In the genomic region with DNA sequence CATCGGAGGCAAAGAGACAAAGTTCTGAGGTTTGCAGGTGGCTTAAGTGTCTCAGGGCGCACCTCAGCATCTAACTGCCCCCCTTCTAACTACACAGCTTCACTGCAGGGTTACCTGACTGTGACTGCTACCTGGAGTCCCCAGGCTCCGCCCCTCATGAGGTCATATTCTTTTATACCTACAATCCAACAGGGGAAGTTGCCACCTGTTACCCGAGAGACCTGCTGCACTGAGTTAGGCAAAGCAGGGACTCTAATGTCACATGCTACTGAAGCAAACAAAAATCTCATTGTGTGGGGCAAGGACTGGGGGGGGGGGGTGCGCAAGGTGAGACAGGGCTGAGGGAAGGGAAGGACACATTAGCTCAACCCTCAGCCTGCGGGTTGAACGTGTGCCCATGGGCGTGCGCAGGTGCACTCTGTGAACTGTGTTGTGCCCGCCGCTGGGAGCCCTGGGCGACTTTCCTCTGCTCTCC, we compare ENCODE assay signal across 14 mouse cellular contexts. TPM values are rescaled to one million over a fixed set of nuclear protein-coding genes. Genes with fewer than 3 reads are reported as not detected.
DNase-seq lines count a peak whose midpoint lies in the region; ATAC-seq and TF ChIP-seq lines count a peak whose summit lies in the region.
"Had no signal": no experiment of that assay in that cellular context is flagged by ENCODE, and none has a peak within 500 bp of the region (broad histone marks: within the 10 kb centered on the region; RNA-seq: fewer than 3 reads in every experiment).

A gene (minus strand): TSS at position 129 of the 475 bp plus-strand sequence.

- intact Hi-C loops in heart, postnatal 25 days (cut with DNase I): no loop called here

- DNase-seq in midbrain, embryonic 14.5 days: no peak
- DNase-seq in large intestine, adult 2 months (ENCODE audit: low read depth, low spot score): peak; percentile 86
- no peak for DNase-seq in right cerebral cortex, postnatal 25 days
- DNase-seq in heart, postnatal 25 days (ENCODE audit: low spot score): no peak
- DNase-seq: cerebellum, postnatal 36 days; layer of hippocampus, adult 9-11 months; liver, embryonic 13.5 days had no signal

- no peak within 1 kb of the TSS for H3K27ac ChIP-seq in midbrain, embryonic 14.5 days (replicated peaks; ENCODE audit: low read depth, low read length)
- H3K27ac ChIP-seq in midbrain, embryonic 13.5 days: no peak within 1 kb of the TSS
- H3K27ac ChIP-seq in intestine, embryonic 16.5 days (ENCODE audit: low read length): peak within 1 kb of the TSS; percentile 49
- H3K27ac ChIP-seq in small intestine, adult 2 months (ENCODE audit: insufficient read depth, low read depth, low read length): peak within 1 kb of the TSS; percentile 74
- H3K27ac ChIP-seq: liver, embryonic 13.5 days; neural tube, embryonic 12.5 days had no signal

- 0 out of 2 replicates have a peak, but pooled peaks have one; percentile 18 for ATAC-seq in midbrain, embryonic 14.5 days (ENCODE audit: low FRiP score, low TSS enrichment)
- no peak for ATAC-seq in midbrain, embryonic 13.5 days
- peak; percentile 93 for ATAC-seq in intestine, embryonic 16.5 days
- ATAC-seq in activated CD4-positive, CD25-positive, alpha-beta regulatory T cell, adult 4 months: no peak

- no peaks in the 10 kb centered on the region for H3K9me3 ChIP-seq in midbrain, embryonic 14.5 days (ENCODE audit: control insufficient read depth, low read length)
- H3K9me3 ChIP-seq in midbrain, embryonic 13.5 days: no peaks in the 10 kb centered on the region
- H3K9me3 ChIP-seq in intestine, embryonic 16.5 days (ENCODE audit: control insufficient read depth, low read length): no peaks in the 10 kb centered on the region
- H3K9me3 ChIP-seq: liver, embryonic 13.5 days; neural tube, embryonic 12.5 days had no signal

- 62% methylated on average over 11 of the region's 12 CpGs for WGBS in midbrain, embryonic 14.5 days
- 72% methylated on average over 12 of the region's 12 CpGs for WGBS in midbrain, embryonic 13.5 days
- WGBS in intestine, embryonic 16.5 days: 48% methylated on average over 11 of the region's 12 CpGs
- WGBS in large intestine, adult 2 months: 19% methylated on average over 12 of the region's 12 CpGs
- WGBS in small intestine, adult 2 months: 29% methylated on average over 11 of the region's 12 CpGs

- H3K4me3 ChIP-seq in midbrain, embryonic 14.5 days (replicated peaks; ENCODE audit: low read depth, low read length): no peak within 1 kb of the TSS
- no peak within 1 kb of the TSS for H3K4me3 ChIP-seq in midbrain, embryonic 13.5 days (replicated peaks)
- peak within 1 kb of the TSS; percentile 41 for H3K4me3 ChIP-seq in intestine, embryonic 16.5 days (ENCODE audit: low read length)
- peak within 1 kb of the TSS; percentile 68 for H3K4me3 ChIP-seq in small intestine, adult 2 months (ENCODE audit: low read depth, low read length)
- H3K4me3 ChIP-seq: liver, embryonic 13.5 days; neural tube, embryonic 12.5 days had no signal

- no peak within 1 kb of the TSS for H3K9ac ChIP-seq in midbrain, embryonic 14.5 days (replicated peaks; ENCODE audit: low read length)
- H3K9ac ChIP-seq in midbrain, embryonic 13.5 days (replicated peaks): no peak within 1 kb of the TSS
- peak within 1 kb of the TSS; percentile 54 for H3K9ac ChIP-seq in intestine, embryonic 16.5 days (ENCODE audit: low read depth, low read length)
- H3K9ac ChIP-seq: liver, embryonic 13.5 days; neural tube, embryonic 12.5 days had no signal

- H3K27me3 ChIP-seq in midbrain, embryonic 14.5 days (ENCODE audit: control insufficient read depth, insufficient read depth, low read length): no peaks in the 10 kb centered on the region
- H3K27me3 ChIP-seq in midbrain, embryonic 13.5 days: no peaks in the 10 kb centered on the region
- no peaks in the 10 kb centered on the region for H3K27me3 ChIP-seq in intestine, embryonic 16.5 days (replicated peaks; ENCODE audit: control insufficient read depth, insufficient read depth, low read length)
- no peaks in the 10 kb centered on the region for H3K27me3 ChIP-seq in small intestine, adult 2 months (ENCODE audit: control insufficient read depth, insufficient read depth, low read length)
- H3K27me3 ChIP-seq: liver, embryonic 13.5 days; neural tube, embryonic 12.5 days had no signal

- TF ChIP-seq CTCF in small intestine, adult 2 months (IDR thresholded peaks at IDR 0.05; ENCODE audit: extremely low read depth, insufficient read length, insufficient replicate concordance, low read depth, low read length): no peak

- H3K4me2 ChIP-seq in midbrain, embryonic 14.5 days (ENCODE audit: low read length): no peak within 1 kb of the TSS
- no peak within 1 kb of the TSS for H3K4me2 ChIP-seq in midbrain, embryonic 13.5 days (replicated peaks)
- H3K4me2 ChIP-seq in intestine, embryonic 16.5 days (ENCODE audit: low read depth, low read length): peak within 1 kb of the TSS; percentile 38
- H3K4me2 ChIP-seq: liver, embryonic 13.5 days; neural tube, embryonic 12.5 days had no signal

- H3K36me3 ChIP-seq in midbrain, embryonic 14.5 days (ENCODE audit: control insufficient read depth, insufficient read depth, low read length): no peaks in the 10 kb centered on the region
- H3K36me3 ChIP-seq in midbrain, embryonic 13.5 days: no peaks in the 10 kb centered on the region
- no peaks in the 10 kb centered on the region for H3K36me3 ChIP-seq in intestine, embryonic 16.5 days (ENCODE audit: control insufficient read depth, insufficient read depth, low read length)
- H3K36me3 ChIP-seq in small intestine, adult 2 months (ENCODE audit: control insufficient read depth, insufficient read depth, low read length): no peaks in the 10 kb centered on the region
- H3K36me3 ChIP-seq: liver, embryonic 13.5 days; neural tube, embryonic 12.5 days had no signal

- peak; percentile 53; the same call in 1 of the 2 replicates for TF ChIP-seq POLR2A in small intestine, adult 2 months (IDR thresholded peaks at IDR 0.05; ENCODE audit: low read depth, low read length)

- H3K4me1 ChIP-seq in midbrain, embryonic 14.5 days (ENCODE audit: control insufficient read depth, insufficient read depth, low read length): no peaks in the 10 kb centered on the region
- H3K4me1 ChIP-seq in midbrain, embryonic 13.5 days (replicated peaks): no peaks in the 10 kb centered on the region
- no peaks in the 10 kb centered on the region for H3K4me1 ChIP-seq in intestine, embryonic 16.5 days (ENCODE audit: control insufficient read depth, insufficient read depth, low read length)
- H3K4me1 ChIP-seq in small intestine, adult 2 months (ENCODE audit: control insufficient read depth, insufficient read depth, insufficient read length, low read length): peaks cover 5% of the 10 kb centered on the region; the same call in 1 of the 2 replicates
- H3K4me1 ChIP-seq: liver, embryonic 13.5 days; neural tube, embryonic 12.5 days had no signal

RNA-seq across cellular contexts. Expression of the gene that starts here (rescaled TPM):
- 0.09 and 0.16 TPM in 2 replicates for polyA plus RNA-seq in midbrain, embryonic 14.5 days (2014; fragmentation: Nextera tagmentation; extraction: Ambion mirVana)
- 0.05 TPM in 1 of 2 replicates, not detected in the other for polyA plus RNA-seq in midbrain, embryonic 13.5 days (2015; fragmentation: Nextera tagmentation; extraction: Ambion mirVana)
- 3.1 and 3.2 TPM in 2 replicates for polyA plus RNA-seq in intestine, embryonic 16.5 days (2015; fragmentation: Nextera tagmentation; extraction: Ambion mirVana)
- polyA plus RNA-seq in large intestine, adult 2 months (2012; rRNA removed): 1.4 and 3.7 TPM in 2 replicates
- polyA plus RNA-seq in small intestine, adult 2 months (2012; rRNA removed): 0.51 and 0.57 TPM in 2 replicates
- not detected for polyA plus RNA-seq in activated CD4-positive, CD25-positive, alpha-beta regulatory T cell, adult 4 months (2017; shearing (Covaris generic))
- total RNA-seq in heart, postnatal 25 days (2021): not detected
- polyA plus RNA-seq: liver, embryonic 13.5 days; neural tube, embryonic 12.5 days; spleen, adult 2 months; urinary bladder, adult 2 months had no signal

Comparison
In these comparisons a context has a peak if more than half of its experiments do, and no peak if none do; other contexts are left out.
1. Peak in ATAC-seq in midbrain, embryonic 14.5 days; RNA of the gene not detected or under 1 TPM.
2. H3K27ac ChIP-seq: peak in intestine, embryonic 16.5 days (single experiment) and small intestine, adult 2 months (single experiment); none in midbrain, embryonic 14.5 days (single experiment) and midbrain, embryonic 13.5 days (single experiment).
3. H3K4me3 ChIP-seq: peak in intestine, embryonic 16.5 days (single experiment) and small intestine, adult 2 months (single experiment); none in midbrain, embryonic 14.5 days (single experiment) and midbrain, embryonic 13.5 days (single experiment).